Mouse (Mus musculus) brain, embryonic 14.5 days (tissue): ENCODE measurements at regions not wholly inside any gene's neighbourhood (a gene's known extent, or its start where the extent isn't known, plus 50 kb on each side); places are given as distances from the start of the nearest gene placed in this dataset.

Experiments used
- DNase-seq: peaks from one replicate; pipeline ENCODE4 v3.0.0-alpha.2; 2011; ENCODE audit warnings: low read depth
- CTCF ChIP-seq: fragments of 200-500 bp; IDR thresholded peaks from 2 replicates; pipeline ENCODE4 v1.5.1; 2012; ENCODE audit warnings: inconsistent platforms, mild to moderate bottlenecking, moderate library complexity, borderline replicate concordance; ENCODE audit not compliant: insufficient read depth, insufficient read length; ENCODE audit errors: extremely low read depth
- POLR2A ChIP-seq: fragments of 200-500 bp; IDR thresholded peaks from 2 replicates; pipeline ENCODE4 v1.6.1; 2012; ENCODE audit warnings: mild to moderate bottlenecking, inconsistent platforms, borderline replicate concordance; ENCODE audit not compliant: poor library complexity, insufficient read depth, insufficient read length, severe bottlenecking; ENCODE audit errors: extremely low read depth

- TF ChIP-seq POLR2A, result no peak
- DNase-seq, result no peak
Measured at GRCm38 (mm10) chr16:24043779-24044178, 55.1 kb upstream of the Bcl6 start.

DNA sequence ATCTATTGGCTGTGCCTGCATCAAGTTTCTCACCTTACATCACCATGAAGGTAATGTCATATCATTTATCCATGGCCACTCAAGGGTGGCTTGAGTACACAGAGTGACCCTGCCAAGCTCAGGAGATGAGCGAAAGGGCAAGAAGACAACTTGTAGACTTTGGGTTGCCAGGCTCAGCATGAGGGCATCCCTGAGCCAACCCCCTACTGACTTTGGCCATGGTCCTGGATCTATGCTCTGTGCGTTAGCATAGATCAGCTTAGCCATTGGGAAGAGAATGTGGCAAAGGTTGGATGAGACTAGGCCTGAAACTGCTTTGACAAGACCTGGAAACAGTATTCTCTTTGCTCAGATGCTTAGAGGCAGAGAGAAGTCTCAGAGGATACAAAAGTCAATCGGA, 54.3 kb upstream of the Bcl6 start:
- TF ChIP-seq CTCF, result no peak
- TF ChIP-seq POLR2A, result no peak
- DNase-seq, result no peak

DNA sequence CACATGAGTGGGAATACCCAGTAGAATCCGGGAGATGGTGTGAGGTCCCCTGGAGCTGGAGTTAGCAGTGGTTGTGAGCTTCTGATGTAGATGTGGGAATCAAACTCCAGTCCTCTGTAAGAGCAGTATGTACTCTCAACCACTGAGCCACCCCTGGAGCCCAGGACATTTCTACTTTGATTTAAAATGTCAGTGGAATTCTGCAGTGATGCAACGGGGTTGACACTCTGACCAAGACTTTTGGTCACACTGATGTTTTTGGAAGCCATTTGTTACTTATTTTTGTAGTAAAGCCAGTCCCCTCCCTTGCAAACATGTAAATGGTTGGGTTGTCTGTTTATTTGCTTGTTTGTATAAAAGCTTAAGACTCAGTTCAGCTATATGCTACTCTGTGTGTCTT, 53.6 kb upstream of the Bcl6 start:
- no peak for DNase-seq
- TF ChIP-seq CTCF, result no peak
- no peak for TF ChIP-seq POLR2A

- DNase-seq, result no peak
- TF ChIP-seq CTCF (no peak), POLR2A (no peak)
Measured at GRCm38 (mm10) chr16:24041403-24041802, 52.8 kb upstream of the Bcl6 start.

DNA sequence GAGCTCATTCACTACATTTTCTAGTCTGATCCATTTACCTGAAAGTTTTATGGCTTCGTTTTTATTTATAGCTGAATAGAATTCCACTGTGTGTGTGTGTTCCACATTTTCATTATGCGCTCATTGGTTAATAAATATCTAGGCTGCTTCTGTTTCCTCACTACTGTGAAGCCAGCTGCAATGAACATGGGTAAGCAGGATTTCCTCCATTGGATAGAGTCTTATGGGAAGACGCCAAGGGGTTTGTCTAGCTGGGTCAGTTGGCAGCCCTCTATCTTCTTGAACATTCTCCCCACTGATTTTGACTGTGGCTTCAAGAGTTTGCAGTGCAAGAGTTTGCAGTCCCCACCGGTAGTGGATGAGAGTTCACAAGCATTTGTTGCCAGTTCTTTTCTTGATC, 51.1 kb upstream of the Bcl6 start:
- TF ChIP-seq CTCF, result no peak
- no peak for DNase-seq
